Mouse (Mus musculus): ENCODE measurements around the gene C330007P06Rik. TPM values are rescaled to one million over a fixed set of nuclear protein-coding genes. Genes with fewer than 3 reads are reported as not detected.

The C330007P06Rik gene
- polyA plus RNA-seq, 1 experiment from 2014 or later: 29.8 TPM

DNA sequence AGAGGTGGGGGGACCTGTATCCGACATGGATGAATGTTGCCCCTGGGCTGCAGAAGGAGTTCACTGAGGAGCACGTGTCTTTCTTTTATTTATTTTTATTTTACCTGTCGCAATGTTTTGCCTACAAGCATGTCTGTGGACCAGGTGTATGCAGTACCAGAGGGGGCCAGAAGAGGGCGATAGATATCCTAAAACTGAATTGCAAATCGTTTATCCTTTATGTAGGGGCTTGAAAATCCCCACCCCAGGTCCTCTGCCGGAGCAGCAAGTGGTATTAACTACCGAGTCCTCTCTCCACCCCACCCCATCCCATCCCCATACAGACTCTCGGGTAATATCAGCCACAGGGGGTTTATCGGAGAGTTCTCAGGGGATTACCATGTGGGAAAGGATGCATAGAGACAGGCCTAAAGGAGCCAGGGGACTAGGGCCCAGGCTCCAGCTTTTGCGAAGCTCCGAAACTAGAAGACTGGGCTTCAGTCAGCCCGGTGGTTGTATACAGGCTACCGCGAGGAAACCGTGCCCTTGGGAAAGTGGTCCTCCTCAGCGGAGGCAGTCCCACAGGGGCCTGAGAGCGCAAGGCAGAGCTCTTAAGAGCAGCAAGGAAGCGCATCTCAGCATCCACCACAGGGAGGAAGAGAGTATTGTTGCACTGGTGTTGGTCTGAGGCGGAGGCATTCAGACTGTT lies 40.4 kb downstream of the C330007P06Rik start:
- DNase-seq (ENCODE audit: low read depth, low spot score) (no peak), ATAC-seq (no peak)

DNA sequence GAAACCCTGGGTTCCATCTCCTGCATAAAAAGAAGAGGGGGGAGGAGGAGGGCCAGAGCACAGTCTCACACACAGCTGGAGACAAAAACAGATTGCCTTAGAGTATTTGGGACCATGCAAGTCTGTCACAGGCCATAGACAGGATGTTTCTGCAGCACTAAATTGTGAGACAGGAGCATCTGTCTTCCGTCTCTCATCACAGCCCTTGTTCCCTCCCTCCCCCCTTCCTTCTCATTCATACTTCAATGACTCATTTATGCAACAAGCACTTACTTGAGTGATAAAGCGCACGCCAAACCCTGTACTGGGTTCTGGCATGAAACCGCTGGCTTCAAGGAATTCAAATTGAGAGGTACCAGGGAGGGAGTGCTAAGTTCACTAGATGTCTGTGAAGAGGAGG lies 42.3 kb downstream of the C330007P06Rik start:
- ATAC-seq (no peak), DNase-seq (ENCODE audit: low read depth, low spot score) (no peak)
- TF ChIP-seq CTCF (IDR thresholded peaks at IDR 0.05): no peak
- in situ Hi-C loops (cut with MboI; ENCODE audit: low pct_unique_long_range_greater_than_20kb): no loop called here
- CTCF ChIA-PET: no interaction called here
- peaks cover 4% of the 10 kb centered on the region for H3K27me3 ChIP-seq
- POLR2A ChIA-PET: interaction anchor here (0.7 kb wide), 1 partner anchor 27 kb away, joined by 3 read pairs; no protein-coding TSS in a partner anchor

More for the DNA sequence above, 40.4 kb downstream of the C330007P06Rik start:
- TF ChIP-seq CTCF (IDR thresholded peaks at IDR 0.05): peak; percentile 81
- in situ Hi-C loops (cut with MboI; ENCODE audit: low pct_unique_long_range_greater_than_20kb): no loop called here
- POLR2A ChIA-PET: no interaction called here
- CTCF ChIA-PET: interaction anchor here (1.0 kb wide), 1 partner anchor 64 kb away, joined by 3 read pairs; no protein-coding TSS in a partner anchor
- H3K27me3 ChIP-seq: peaks cover 4% of the 10 kb centered on the region

DNA sequence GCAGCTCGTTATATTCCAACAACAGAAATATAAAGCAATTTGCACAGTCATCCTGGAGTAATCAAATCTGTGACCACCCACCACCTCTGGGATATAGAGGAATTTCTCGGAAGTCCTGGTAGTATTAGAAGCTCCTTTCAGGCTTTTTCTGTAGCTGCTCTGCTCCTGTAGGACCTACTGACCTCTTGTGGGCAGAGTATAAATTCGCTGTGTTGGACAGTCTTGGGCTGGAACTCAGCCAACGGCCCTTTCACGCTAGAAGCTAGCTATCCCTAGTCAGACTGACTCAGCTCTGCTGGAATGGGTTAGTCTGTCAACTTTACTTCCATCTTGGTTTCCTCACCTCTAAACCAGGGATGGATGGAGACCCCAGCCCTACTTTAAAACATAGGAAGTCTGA lies 43.6 kb downstream of the C330007P06Rik start:
- DNase-seq (ENCODE audit: low read depth, low spot score) (no peak), ATAC-seq (peak; percentile 87)
- POLR2A ChIA-PET: interaction anchor here (0.7 to 1.1 kb wide), 2 partner anchors 62 to 250 kb away, joined by 3 read pairs; no protein-coding TSS in a partner anchor
- in situ Hi-C loops (cut with MboI; ENCODE audit: low pct_unique_long_range_greater_than_20kb): no loop called here
- CTCF ChIA-PET: interaction anchor here (1.0 to 1.6 kb wide), 5 partner anchors 13 to 212 kb away, joined by 3 to 7 read pairs (median 4); partner anchors contain the start of gene Slc25a5
- peaks cover 4% of the 10 kb centered on the region for H3K27me3 ChIP-seq
- peak; percentile 61 for TF ChIP-seq CTCF (IDR thresholded peaks at IDR 0.05)

DNA sequence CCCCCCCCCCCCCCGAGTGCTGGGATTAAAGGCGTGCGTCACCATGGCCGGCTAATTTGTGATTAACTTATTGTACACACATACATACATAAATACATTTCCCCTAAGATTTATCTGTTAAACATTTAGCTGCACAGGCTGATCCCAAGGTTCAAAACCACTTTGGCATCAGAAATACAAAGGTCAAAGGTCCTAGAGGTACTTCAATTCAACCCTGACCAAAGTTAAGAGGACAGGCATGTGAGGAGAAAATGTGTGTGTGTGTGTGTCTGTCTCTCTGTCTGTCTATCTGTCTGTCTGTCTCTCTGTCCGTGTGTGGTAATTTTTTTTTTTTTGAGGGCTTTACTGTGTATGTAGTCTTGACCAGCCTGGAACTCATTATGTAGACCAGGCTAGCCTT lies 47.0 kb downstream of the C330007P06Rik start:
- TF ChIP-seq CTCF (IDR thresholded peaks at IDR 0.05): no peak
- DNase-seq (ENCODE audit: low read depth, low spot score): no peak
- POLR2A ChIA-PET: no interaction called here
- ATAC-seq: no peak
- CTCF ChIA-PET: no interaction called here
- in situ Hi-C loops (cut with MboI; ENCODE audit: low pct_unique_long_range_greater_than_20kb): no loop called here
- peaks cover 1% of the 10 kb centered on the region for H3K27me3 ChIP-seq

DNA sequence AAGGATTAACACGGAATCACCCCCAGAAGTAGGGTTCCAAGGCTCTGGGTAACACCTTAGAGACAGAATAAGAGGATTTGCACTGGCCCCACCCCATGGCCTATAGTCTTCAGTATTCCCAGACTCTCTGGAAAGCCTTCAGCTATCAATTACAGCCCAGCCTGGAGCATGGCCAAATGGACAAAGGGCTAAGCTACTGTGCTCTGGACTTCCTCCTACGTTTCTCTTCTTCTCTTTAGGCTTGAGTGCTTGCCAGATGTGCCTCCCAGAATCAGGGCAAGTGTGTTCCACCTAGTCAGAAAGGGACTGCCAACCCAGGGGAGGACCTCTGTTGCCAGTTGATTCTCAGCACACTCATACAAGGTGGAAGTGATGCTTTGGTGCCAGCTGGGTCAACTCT lies 48.9 kb downstream of the C330007P06Rik start:
- H3K27me3 ChIP-seq: peaks cover 6% of the 10 kb centered on the region
- ChIA-PET CTCF (no interaction called here), POLR2A (no interaction called here)
- no peak for TF ChIP-seq CTCF (IDR thresholded peaks at IDR 0.05)
- no peak for DNase-seq (ENCODE audit: low read depth, low spot score)
- ATAC-seq: no peak
- in situ Hi-C loops (cut with MboI; ENCODE audit: low pct_unique_long_range_greater_than_20kb): no loop called here

DNA sequence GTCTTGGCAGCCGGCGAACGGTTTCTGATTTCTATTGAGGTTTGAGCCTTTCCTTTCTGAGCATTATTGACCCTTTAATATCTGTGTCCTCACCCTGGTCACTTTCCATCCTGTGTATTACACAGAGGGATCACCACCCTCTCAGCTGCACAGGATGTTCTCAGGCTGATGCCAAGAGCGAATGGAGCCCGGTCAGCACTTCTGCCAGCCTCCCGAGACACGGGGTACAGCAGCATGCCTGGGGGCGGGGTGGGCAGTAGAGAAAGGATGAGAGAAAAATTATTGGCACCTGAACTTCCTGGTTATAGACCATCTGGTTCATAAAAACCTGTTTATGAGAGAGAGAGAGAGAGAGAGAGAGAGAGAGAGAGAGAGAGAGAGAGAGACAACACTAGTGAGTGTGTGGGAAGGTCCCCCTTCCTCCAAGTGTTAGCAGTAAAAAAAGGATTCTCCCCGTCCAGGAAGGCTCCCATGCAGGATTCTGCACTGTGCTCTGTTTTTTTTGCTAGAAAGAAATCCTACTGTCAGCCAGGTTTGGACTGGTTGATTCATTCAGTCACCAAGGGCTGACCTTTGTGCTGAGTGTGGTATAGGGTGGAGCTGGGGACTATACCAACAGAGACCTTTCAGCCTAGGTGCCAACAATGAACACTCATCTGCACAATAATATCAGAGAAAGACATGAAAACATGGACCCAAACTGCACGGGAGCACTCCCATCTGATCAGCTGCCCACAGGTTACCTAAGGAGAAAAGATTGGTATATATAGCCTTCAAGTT lies 49.8 kb downstream of the C330007P06Rik start:
- DNase-seq (ENCODE audit: low read depth, low spot score): no peak
- CTCF ChIA-PET: no interaction called here
- POLR2A ChIA-PET: no interaction called here
- no peak for ATAC-seq
- no peak for TF ChIP-seq CTCF (IDR thresholded peaks at IDR 0.05)
- H3K27me3 ChIP-seq: peaks cover 6% of the 10 kb centered on the region
- in situ Hi-C loops (cut with MboI; ENCODE audit: low pct_unique_long_range_greater_than_20kb): loop anchor here (25.0 kb wide), 1 partner anchor 187 kb away; the partner anchor contains the start of gene Akap17b

DNA sequence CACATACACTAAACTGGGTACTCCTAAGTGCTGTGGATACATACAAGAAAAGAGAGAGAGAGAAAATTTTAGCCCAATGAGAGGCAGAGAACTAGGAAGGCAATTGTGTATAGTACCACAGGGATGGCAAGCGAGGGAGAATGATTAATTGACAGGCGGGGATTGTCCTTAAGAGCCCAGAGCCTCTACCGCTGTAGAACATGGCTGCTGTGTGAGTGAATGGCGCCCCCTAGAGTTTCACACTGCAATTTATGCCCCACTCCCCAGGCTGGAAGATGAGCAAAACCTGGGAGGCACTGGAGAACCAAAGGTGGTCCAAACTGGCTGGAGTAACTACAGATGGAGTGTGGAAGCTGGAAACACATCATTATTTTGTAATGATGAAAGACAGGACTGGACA lies 53.7 kb downstream of the C330007P06Rik start:
- DNase-seq (ENCODE audit: low read depth, low spot score): no peak
- H3K27me3 ChIP-seq: peaks cover 6% of the 10 kb centered on the region
- ChIA-PET CTCF (interaction anchor here (0.6 to 1.4 kb wide), 6 partner anchors 9 to 176 kb away, joined by 3 to 7 read pairs (median 6); no protein-coding TSS in a partner anchor), POLR2A (no interaction called here)
- ATAC-seq: peak; percentile 51
- in situ Hi-C loops (cut with MboI; ENCODE audit: low pct_unique_long_range_greater_than_20kb): loop anchor here (25.0 kb wide), 1 partner anchor 183 kb away; the partner anchor contains the start of gene Akap17b
- peak; percentile 77 for TF ChIP-seq CTCF (IDR thresholded peaks at IDR 0.05)

DNA sequence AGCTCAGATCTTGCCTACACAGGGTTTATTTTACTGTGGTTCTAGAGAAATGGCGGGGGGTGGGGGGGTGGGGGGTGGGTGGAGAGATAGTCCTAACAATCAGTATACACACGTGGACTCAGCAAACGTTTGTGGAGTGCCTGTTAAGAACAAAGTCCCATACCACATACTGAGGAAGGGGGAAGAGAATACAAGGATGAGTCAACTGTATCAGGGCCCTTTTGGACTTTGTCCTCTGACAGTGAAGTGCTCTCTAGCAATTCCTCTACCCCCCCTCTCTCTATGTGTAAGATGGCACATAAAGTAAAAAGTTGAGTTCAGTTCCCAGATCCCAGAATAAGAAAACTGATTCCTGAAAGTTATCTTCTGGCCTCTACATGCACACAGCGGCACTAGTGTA lies 54.3 kb downstream of the C330007P06Rik start:
- peaks cover 6% of the 10 kb centered on the region for H3K27me3 ChIP-seq
- in situ Hi-C loops (cut with MboI; ENCODE audit: low pct_unique_long_range_greater_than_20kb): loop anchor here (25.0 kb wide), 1 partner anchor 182 kb away; the partner anchor contains the start of gene Akap17b
- no peak for TF ChIP-seq CTCF (IDR thresholded peaks at IDR 0.05)
- ATAC-seq (no peak), DNase-seq (ENCODE audit: low read depth, low spot score) (no peak)
- POLR2A ChIA-PET: no interaction called here
- CTCF ChIA-PET: interaction anchor here (2.8 kb wide), 1 partner anchor 58 kb away, joined by 11 read pairs; no protein-coding TSS in a partner anchor

DNA sequence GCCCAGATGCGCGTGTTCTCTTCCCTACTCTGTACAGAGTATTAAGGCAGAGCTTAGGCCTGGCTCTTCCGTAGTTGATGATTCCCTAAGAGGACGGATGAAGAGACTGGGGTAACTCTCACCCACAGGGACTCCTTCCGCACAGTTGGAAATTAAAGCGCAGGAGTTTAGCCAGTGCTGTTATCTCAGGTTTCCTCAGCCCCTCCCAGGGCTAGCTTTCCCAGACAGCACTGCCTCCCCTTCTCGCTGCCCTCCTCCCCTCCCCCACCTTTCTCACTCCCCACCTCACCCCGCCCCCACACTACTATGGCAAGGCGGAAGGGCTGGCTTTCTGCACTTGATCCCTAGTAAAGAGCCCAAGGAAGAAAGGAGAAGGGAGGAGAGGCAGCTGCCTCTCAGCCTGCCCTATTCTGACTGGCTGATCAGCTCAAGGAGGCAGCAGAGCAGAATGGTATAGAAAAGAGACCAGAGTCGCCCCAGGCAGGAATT lies 56.9 kb downstream of the C330007P06Rik start:
- DNase-seq (ENCODE audit: low read depth, low spot score) (no peak), ATAC-seq (peak; percentile 59)
- ChIA-PET CTCF (interaction anchor here (1.8 to 2.8 kb wide), 3 partner anchors 13 to 56 kb away, joined by 3 to 11 read pairs (median 5); partner anchors contain the start of gene Slc25a5), POLR2A (interaction anchor here (0.6 kb wide), 1 partner anchor 32 kb away, joined by 3 read pairs; no protein-coding TSS in a partner anchor)
- H3K27me3 ChIP-seq: peaks cover 6% of the 10 kb centered on the region
- in situ Hi-C loops (cut with MboI; ENCODE audit: low pct_unique_long_range_greater_than_20kb): loop anchor here (25.0 kb wide), 1 partner anchor 180 kb away; the partner anchor contains the start of gene Akap17b
- TF ChIP-seq CTCF (IDR thresholded peaks at IDR 0.05): no peak

DNA sequence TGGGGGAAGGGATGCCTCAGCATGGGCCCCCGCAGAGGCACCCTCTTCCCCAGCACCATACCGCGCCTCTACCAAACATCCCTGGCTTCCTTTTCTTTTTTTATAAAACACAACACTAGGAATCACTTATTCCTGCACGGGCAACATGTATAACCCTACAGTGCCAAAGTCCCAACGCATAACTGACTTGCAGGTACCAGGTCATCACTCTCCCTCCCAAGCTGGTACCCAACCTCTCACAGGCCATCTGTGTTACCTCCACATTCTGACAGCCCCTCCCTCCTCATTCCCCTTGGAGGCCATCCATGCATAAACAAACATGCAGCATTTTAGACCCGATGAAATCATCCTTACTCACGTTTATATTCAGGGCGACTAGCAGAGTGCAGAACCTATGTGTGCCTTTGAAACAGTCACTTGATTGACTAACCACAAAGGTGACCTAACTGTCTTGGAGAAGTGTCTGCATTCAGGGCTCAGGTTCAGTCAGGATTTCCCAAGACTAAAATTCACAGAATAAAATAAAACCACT lies 57.5 kb downstream of the C330007P06Rik start:
- CTCF ChIA-PET: interaction anchor here (1.8 kb wide), 1 partner anchor 14 kb away, joined by 5 read pairs; no protein-coding TSS in a partner anchor
- in situ Hi-C loops (cut with MboI; ENCODE audit: low pct_unique_long_range_greater_than_20kb): loop anchor here (25.0 kb wide), 1 partner anchor 179 kb away; the partner anchor contains the start of gene Akap17b
- no peak for TF ChIP-seq CTCF (IDR thresholded peaks at IDR 0.05)

More for the DNA sequence above, 57.5 kb downstream of the C330007P06Rik start:
- H3K27me3 ChIP-seq: peaks cover 4% of the 10 kb centered on the region
- POLR2A ChIA-PET: no interaction called here
- no peak for DNase-seq (ENCODE audit: low read depth, low spot score)
- no peak for ATAC-seq
